Mouse (Mus musculus): ENCODE measurements around the gene Dlec1. TPM values are rescaled to one million over a fixed set of nuclear protein-coding genes. Genes with fewer than 3 reads are reported as not detected.

The Dlec1 gene
- 0.50 and 0.55 TPM in 2 replicates for polyA plus RNA-seq (2014; fragmentation: Nextera tagmentation; extraction: Ambion mirVana)

DNA sequence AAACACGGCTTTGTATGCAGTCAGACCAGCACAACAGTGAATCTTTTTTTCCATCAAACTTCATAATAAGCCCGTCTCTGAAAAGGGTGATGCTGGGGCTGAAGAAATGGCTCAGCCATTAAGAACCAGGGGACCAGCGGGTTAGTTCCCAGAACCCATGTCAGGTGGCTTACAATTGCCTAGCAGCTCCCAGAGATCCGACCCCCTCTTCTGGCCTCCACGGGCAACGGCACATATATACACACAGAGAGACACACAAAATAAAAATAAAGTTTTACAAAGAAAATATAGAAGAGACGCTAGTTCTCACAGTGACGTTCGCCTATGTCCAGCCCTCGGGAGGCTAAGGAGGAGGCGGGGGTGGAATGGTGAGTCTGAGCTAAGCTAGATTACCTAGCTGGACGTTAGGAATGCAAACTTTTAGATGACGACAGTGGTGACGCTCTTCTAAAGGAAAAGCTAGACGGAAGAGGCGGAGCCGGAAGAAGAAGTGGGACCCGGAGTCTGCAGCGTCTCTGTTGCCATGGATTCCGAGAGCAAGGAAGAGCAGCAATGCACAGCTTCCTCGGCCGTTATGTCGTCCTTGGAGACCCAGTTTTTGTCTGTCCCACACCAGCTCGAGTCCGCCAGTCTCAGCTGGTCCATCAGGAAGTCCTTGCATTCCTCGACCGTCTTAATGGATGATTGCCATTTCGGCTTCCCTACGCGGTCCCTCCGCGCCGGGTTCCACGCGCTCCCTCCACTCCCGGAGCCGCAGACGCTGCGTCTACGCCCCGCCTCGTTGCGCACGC lies at the start of gene Dlec1:
TSS of gene Dlec1 (plus strand) at position 487 of the 791 bp plus-strand sequence.
- Histone ChIP-seq H3K4me1 (ENCODE audit: control insufficient read depth in 2 of 2, insufficient read depth in 2 of 2, low read length in 2 of 2) (peaks cover 7 to 10% of the 10 kb centered on the region in 2 experiments; a peak in 3 of 4 replicates), H3K4me2 (ENCODE audit: low read length) (peak within 1 kb of the TSS; percentile 92), H3K9me3 (ENCODE audit: control insufficient read depth, low read length) (no peaks in the 10 kb centered on the region), H3K9ac (ENCODE audit: low read length) (peak within 1 kb of the TSS; percentile 64), H3K27ac (replicated peaks in 1 of 2; ENCODE audit: control insufficient read depth in 1 of 2, insufficient read depth in 1 of 2, low read depth in 2 of 2, low read length in 2 of 2) (no peak within 1 kb of the TSS), H3K4me3 (ENCODE audit: control insufficient read depth in 1 of 2, insufficient read depth in 1 of 2, low read depth in 1 of 2, low read length in 2 of 2) (peak within 1 kb of the TSS; percentile 71 to 76), H3K27me3 (ENCODE audit: control insufficient read depth, insufficient read depth, low read length) (peaks cover 12% of the 10 kb centered on the region), H3K36me3 (ENCODE audit: control insufficient read depth, insufficient read depth, low read length) (no peaks in the 10 kb centered on the region)
- WGBS = 3% methylated on average over 44 of the region's 44 CpGs
- ATAC-seq (ENCODE audit: insufficient number of reproducible peaks, insufficient read depth, low FRiP score, low read depth) = peak; percentile 68

DNA sequence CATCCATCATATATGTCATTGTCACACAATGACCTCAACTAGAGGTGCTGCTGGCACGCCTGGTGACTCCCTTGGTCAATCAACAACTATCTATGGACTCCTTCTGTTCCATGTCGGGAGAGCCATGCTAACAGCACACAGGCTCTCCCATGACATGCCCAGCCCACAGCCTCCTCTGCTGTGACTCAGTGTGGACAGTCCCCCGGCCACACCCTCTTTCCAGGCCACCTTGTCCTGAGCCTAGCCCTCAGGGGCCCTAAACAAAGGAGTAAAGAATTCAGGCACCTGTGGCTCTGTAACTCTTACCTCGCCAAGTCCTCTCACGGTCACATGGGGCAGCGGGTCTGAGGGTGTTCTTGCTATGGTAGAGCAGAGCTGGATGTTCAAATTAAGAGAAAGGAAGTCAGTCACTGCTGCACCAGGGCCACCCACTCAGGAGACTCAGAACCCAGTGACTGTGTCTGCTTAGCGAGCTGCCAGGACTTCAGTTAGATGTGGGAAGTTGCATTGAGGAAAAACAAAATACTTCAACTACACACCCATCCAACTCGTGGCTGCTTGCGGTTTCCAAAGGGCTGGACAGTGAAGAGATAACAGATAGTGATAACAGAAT lies 48.2 kb upstream of the Dlec1 start:
- Histone ChIP-seq H3K9ac (ENCODE audit: low read length) (no peak overlapping the region), H3K4me3 (ENCODE audit: control insufficient read depth in 1 of 2, insufficient read depth in 1 of 2, low read depth in 1 of 2, low read length in 2 of 2) (no peak overlapping the region), H3K4me1 (ENCODE audit: control insufficient read depth in 2 of 2, insufficient read depth in 2 of 2, low read length in 2 of 2) (peaks cover 15 to 18% of the 10 kb centered on the region in 2 experiments), H3K27ac (replicated peaks in 1 of 2; ENCODE audit: control insufficient read depth in 1 of 2, insufficient read depth in 1 of 2, low read depth in 2 of 2, low read length in 2 of 2) (no peak overlapping the region), H3K27me3 (ENCODE audit: control insufficient read depth, insufficient read depth, low read length) (no peaks in the 10 kb centered on the region), H3K36me3 (ENCODE audit: control insufficient read depth, insufficient read depth, low read length) (no peaks in the 10 kb centered on the region), H3K9me3 (ENCODE audit: control insufficient read depth, low read length) (no peaks in the 10 kb centered on the region), H3K4me2 (ENCODE audit: low read length) (no peak overlapping the region)
- 77% methylated on average over 9 of the region's 9 CpGs for WGBS
- no peak for ATAC-seq (ENCODE audit: insufficient number of reproducible peaks, insufficient read depth, low FRiP score, low read depth)

DNA sequence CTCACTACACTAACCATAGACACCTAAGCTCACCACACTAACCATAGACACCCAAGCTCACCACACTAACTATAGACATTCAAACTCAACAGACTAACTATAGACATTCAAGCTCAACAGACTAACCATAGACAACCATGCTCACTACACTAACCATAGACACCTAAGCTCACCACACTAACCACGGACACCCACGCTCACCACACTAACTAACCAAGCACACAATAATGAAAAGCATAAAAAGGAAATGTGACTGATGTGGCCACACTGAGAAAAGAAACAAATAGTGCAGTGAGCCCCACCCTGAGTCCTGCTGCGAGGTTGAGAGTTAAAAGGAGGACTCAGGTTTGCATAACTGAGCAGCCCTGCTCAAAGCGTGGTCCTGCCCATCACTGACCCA lies 46.9 kb upstream of the Dlec1 start:
- H3K36me3 ChIP-seq (ENCODE audit: control insufficient read depth, insufficient read depth, low read length) = no peaks in the 10 kb centered on the region
- H3K4me2 ChIP-seq (ENCODE audit: low read length) = no peak overlapping the region
- no peak overlapping the region for H3K27ac ChIP-seq (replicated peaks in 1 of 2; ENCODE audit: control insufficient read depth in 1 of 2, insufficient read depth in 1 of 2, low read depth in 2 of 2, low read length in 2 of 2)
- no peak overlapping the region for H3K4me3 ChIP-seq (ENCODE audit: control insufficient read depth in 1 of 2, insufficient read depth in 1 of 2, low read depth in 1 of 2, low read length in 2 of 2)
- peaks cover 15 to 18% of the 10 kb centered on the region in 2 experiments for H3K4me1 ChIP-seq (ENCODE audit: control insufficient read depth in 2 of 2, insufficient read depth in 2 of 2, low read length in 2 of 2)
- H3K9me3 ChIP-seq (ENCODE audit: control insufficient read depth, low read length) = no peaks in the 10 kb centered on the region
- WGBS = 88% methylated on average over 4 of the region's 4 CpGs
- H3K27me3 ChIP-seq (ENCODE audit: control insufficient read depth, insufficient read depth, low read length) = no peaks in the 10 kb centered on the region
- no peak overlapping the region for H3K9ac ChIP-seq (ENCODE audit: low read length)
- no peak for ATAC-seq (ENCODE audit: insufficient number of reproducible peaks, insufficient read depth, low FRiP score, low read depth)

DNA sequence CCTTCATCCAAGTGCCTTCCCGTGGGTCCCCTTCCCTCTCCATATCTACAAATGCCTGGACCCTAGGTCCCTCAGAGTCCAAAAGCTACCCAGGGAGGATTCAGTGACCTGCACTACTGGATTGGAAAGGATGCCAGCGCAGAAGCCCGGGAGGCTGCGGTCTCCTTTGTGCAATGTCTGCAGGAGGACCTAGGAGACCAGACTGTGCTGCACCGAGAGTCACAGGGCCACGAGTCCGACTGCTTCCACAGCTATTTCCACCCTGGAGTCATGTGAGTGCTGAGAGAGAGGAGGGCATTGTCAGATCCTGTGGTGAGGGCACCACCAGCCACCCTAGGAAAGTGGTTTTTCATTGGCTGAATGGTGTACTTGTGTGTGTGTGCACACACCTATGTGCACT lies 44.0 kb upstream of the Dlec1 start:
- no peak overlapping the region for H3K4me2 ChIP-seq (ENCODE audit: low read length)
- H3K9me3 ChIP-seq (ENCODE audit: control insufficient read depth, low read length) = no peaks in the 10 kb centered on the region
- no peak overlapping the region; the same call in 1 of the 2 replicates for H3K9ac ChIP-seq (ENCODE audit: low read length)
- 66% methylated on average over 7 of the region's 7 CpGs for WGBS
- H3K36me3 ChIP-seq (ENCODE audit: control insufficient read depth, insufficient read depth, low read length) = no peaks in the 10 kb centered on the region
- no peak overlapping the region for H3K4me3 ChIP-seq (ENCODE audit: control insufficient read depth in 1 of 2, insufficient read depth in 1 of 2, low read depth in 1 of 2, low read length in 2 of 2)
- no peaks in the 10 kb centered on the region for H3K27me3 ChIP-seq (ENCODE audit: control insufficient read depth, insufficient read depth, low read length)
- H3K27ac ChIP-seq (replicated peaks in 1 of 2; ENCODE audit: control insufficient read depth in 1 of 2, insufficient read depth in 1 of 2, low read depth in 2 of 2, low read length in 2 of 2) = no peak overlapping the region
- H3K4me1 ChIP-seq (ENCODE audit: control insufficient read depth in 2 of 2, insufficient read depth in 2 of 2, low read length in 2 of 2) = peaks cover 3 to 7% of the 10 kb centered on the region in 2 experiments; a peak in 2 of 4 replicates
- ATAC-seq (ENCODE audit: insufficient number of reproducible peaks, insufficient read depth, low FRiP score, low read depth) = no peak

DNA sequence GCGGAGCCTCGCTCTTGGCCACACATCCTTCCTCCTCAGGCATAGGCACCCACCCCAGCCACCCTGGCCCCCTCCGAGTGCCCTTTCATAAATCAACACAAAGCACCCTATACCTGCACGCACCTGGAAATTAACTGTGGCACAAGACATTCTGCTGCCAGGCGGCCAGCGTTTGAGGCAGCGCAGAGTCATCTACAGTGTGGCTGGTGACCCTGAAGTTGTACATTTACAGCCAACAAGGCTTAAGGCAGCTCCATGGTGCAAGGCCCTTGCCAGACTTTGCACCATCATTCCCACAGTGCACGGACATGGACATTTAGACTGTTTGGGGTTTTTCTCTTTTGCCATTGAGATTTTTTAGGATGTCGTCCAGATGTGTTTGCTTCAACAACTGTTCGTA lies 41.6 kb upstream of the Dlec1 start:
- no peak for ATAC-seq (ENCODE audit: insufficient number of reproducible peaks, insufficient read depth, low FRiP score, low read depth)
- Histone ChIP-seq H3K27me3 (ENCODE audit: control insufficient read depth, insufficient read depth, low read length) (no peaks in the 10 kb centered on the region), H3K36me3 (ENCODE audit: control insufficient read depth, insufficient read depth, low read length) (no peaks in the 10 kb centered on the region), H3K4me1 (ENCODE audit: control insufficient read depth in 2 of 2, insufficient read depth in 2 of 2, low read length in 2 of 2) (peaks cover 2 to 3% of the 10 kb centered on the region in 2 experiments; a peak in 2 of 4 replicates), H3K27ac (replicated peaks in 1 of 2; ENCODE audit: control insufficient read depth in 1 of 2, insufficient read depth in 1 of 2, low read depth in 2 of 2, low read length in 2 of 2) (no peak overlapping the region), H3K4me2 (ENCODE audit: low read length) (no peak overlapping the region), H3K9ac (ENCODE audit: low read length) (no peak overlapping the region), H3K4me3 (ENCODE audit: control insufficient read depth in 1 of 2, insufficient read depth in 1 of 2, low read depth in 1 of 2, low read length in 2 of 2) (no peak overlapping the region), H3K9me3 (ENCODE audit: control insufficient read depth, low read length) (no peaks in the 10 kb centered on the region)
- 86% methylated on average over 10 of the region's 10 CpGs for WGBS

DNA sequence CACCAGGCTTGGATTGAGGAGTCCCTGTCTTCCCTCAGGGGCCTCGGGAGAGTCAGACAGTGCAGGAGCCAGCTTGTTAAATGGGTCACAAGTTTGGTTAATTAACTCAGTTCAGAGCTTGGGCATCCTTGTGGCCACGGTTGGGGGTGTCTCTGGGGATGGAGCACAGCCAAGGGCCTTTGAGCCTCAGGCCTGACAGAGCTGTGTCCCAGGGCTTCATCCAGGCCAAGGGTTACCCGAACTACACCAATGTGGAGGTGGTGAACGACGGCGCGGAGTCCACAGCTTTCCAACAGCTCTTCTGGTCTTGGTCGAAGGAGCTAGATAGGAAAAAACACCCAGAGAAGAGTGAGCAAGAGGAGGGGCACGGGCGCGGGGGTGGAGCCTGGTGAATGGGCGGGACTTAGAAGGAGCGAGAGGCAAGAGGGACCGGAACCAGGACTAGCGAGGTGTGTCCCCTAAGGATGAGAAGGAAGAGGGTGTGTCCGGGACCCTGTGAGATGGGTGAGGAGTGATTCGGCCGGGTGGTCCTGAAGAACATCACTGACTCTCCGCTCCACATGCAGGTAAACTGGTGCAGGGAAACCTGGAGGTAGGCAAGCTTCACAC lies 39.1 kb upstream of the Dlec1 start:
- H3K9me3 ChIP-seq (ENCODE audit: control insufficient read depth, low read length) = no peaks in the 10 kb centered on the region
- no peaks in the 10 kb centered on the region for H3K27me3 ChIP-seq (ENCODE audit: control insufficient read depth, insufficient read depth, low read length)
- no peak overlapping the region for H3K9ac ChIP-seq (ENCODE audit: low read length)
- no peak for ATAC-seq (ENCODE audit: insufficient number of reproducible peaks, insufficient read depth, low FRiP score, low read depth)
- H3K36me3 ChIP-seq (ENCODE audit: control insufficient read depth, insufficient read depth, low read length) = no peaks in the 10 kb centered on the region
- H3K4me2 ChIP-seq (ENCODE audit: low read length) = peak overlapping the region; percentile 27; the same call in 1 of the 2 replicates
- peaks cover 2 to 3% of the 10 kb centered on the region in 2 experiments; a peak in 2 of 4 replicates for H3K4me1 ChIP-seq (ENCODE audit: control insufficient read depth in 2 of 2, insufficient read depth in 2 of 2, low read length in 2 of 2)
- H3K27ac ChIP-seq (replicated peaks in 1 of 2; ENCODE audit: control insufficient read depth in 1 of 2, insufficient read depth in 1 of 2, low read depth in 2 of 2, low read length in 2 of 2) = no peak overlapping the region
- 20% methylated on average over 19 of the region's 19 CpGs for WGBS
- H3K4me3 ChIP-seq (ENCODE audit: control insufficient read depth in 1 of 2, insufficient read depth in 1 of 2, low read depth in 1 of 2, low read length in 2 of 2) = no peak overlapping the region

DNA sequence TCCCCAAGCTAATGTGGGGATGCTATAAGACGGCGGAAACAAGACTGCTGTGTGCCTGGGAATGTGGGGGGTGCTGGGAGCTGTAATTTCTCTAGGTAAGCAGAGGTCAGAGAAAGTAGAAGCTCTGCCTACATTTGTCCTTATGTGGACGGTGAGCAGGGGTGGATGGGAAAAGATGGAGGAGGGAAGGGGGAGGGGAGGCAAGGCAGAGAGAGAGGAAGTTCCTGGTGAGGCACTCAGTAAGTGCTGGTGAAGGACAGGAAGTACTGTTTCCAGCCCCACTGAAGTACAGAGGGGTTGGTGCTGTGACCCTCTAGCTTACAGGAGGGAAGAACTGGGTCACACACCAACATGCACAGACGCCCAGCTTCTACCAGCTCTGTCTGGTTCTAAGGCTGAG lies 38.0 kb upstream of the Dlec1 start:
- H3K9ac ChIP-seq (ENCODE audit: low read length) = no peak overlapping the region
- H3K36me3 ChIP-seq (ENCODE audit: control insufficient read depth, insufficient read depth, low read length) = no peaks in the 10 kb centered on the region
- 57% methylated on average over 4 of the region's 4 CpGs for WGBS
- H3K27ac ChIP-seq (replicated peaks in 1 of 2; ENCODE audit: control insufficient read depth in 1 of 2, insufficient read depth in 1 of 2, low read depth in 2 of 2, low read length in 2 of 2) = no peak overlapping the region
- no peaks in the 10 kb centered on the region for H3K9me3 ChIP-seq (ENCODE audit: control insufficient read depth, low read length)
- H3K27me3 ChIP-seq (ENCODE audit: control insufficient read depth, insufficient read depth, low read length) = no peaks in the 10 kb centered on the region
- no peak overlapping the region for H3K4me3 ChIP-seq (ENCODE audit: control insufficient read depth in 1 of 2, insufficient read depth in 1 of 2, low read depth in 1 of 2, low read length in 2 of 2)
- H3K4me2 ChIP-seq (ENCODE audit: low read length) = no peak overlapping the region
- no peak for ATAC-seq (ENCODE audit: insufficient number of reproducible peaks, insufficient read depth, low FRiP score, low read depth)
- H3K4me1 ChIP-seq (ENCODE audit: control insufficient read depth in 2 of 2, insufficient read depth in 2 of 2, low read length in 2 of 2) = peaks cover 0 to 3% of the 10 kb centered on the region in 2 experiments; a peak in 2 of 4 replicates
